Mouse (Mus musculus) embryo, embryonic 10 days (tissue): ENCODE results near the gene Cgref1.

ENCODE experiments used
- DNase-seq: peaks from one replicate; pipeline ENCODE4 v3.0.0-alpha.2; 2015; ENCODE audit warnings: low spot score

The Cgref1 gene

GRCm38 (mm10) chr5:30949654-30950326, 4.4 kb upstream of the Cgref1 start:
- DNase-seq, result peak; percentile 94

GRCm38 (mm10) chr5:30948620-30949019, 3.2 kb upstream of the Cgref1 start:
- DNase-seq, result no peak

- DNase-seq, result no peak
These were observed 1.0 kb downstream of the Cgref1 start for GRCm38 (mm10) chr5:30944344-30944743.

- peak; percentile 33 for DNase-seq
These were observed 2.4 kb downstream of the Cgref1 start for GRCm38 (mm10) chr5:30943004-30943403.

GRCm38 (mm10) chr5:30934725-30935461, 10.5 kb downstream of the Cgref1 start:
- no peak for DNase-seq

- DNase-seq, result no peak
These were observed 11.7 kb downstream of the Cgref1 start for GRCm38 (mm10) chr5:30933705-30934104.

- DNase-seq, result no peak
These were observed 14.0 kb downstream of the Cgref1 start for GRCm38 (mm10) chr5:30931378-30931777.

- no peak for DNase-seq
These were observed 14.5 kb downstream of the Cgref1 start for GRCm38 (mm10) chr5:30930846-30931245.

GRCm38 (mm10) chr5:30930121-30930520, 15.3 kb downstream of the Cgref1 start:
- DNase-seq, result peak; percentile 57

GRCm38 (mm10) chr5:30927945-30928529, 17.4 kb downstream of the Cgref1 start:
- peak; percentile 60 for DNase-seq

GRCm38 (mm10) chr5:30926073-30926472, 19.3 kb downstream of the Cgref1 start:
- DNase-seq, result no peak

- DNase-seq, result no peak
These were observed 20.2 kb downstream of the Cgref1 start for GRCm38 (mm10) chr5:30925217-30925616.

GRCm38 (mm10) chr5:30924614-30925013, 20.8 kb downstream of the Cgref1 start:
- DNase-seq, result no peak

- DNase-seq, result no peak
These were observed 22.3 kb downstream of the Cgref1 start for GRCm38 (mm10) chr5:30923119-30923518.

- no peak for DNase-seq
These were observed 22.8 kb downstream of the Cgref1 start for GRCm38 (mm10) chr5:30922581-30923041.

GRCm38 (mm10) chr5:30921256-30922033, 23.9 kb downstream of the Cgref1 start, which contains the start of gene Khk:
TSS of gene Khk (plus strand) at chr5:30921431.
- DNase-seq, result peak; percentile 91

GRCm38 (mm10) chr5:30920621-30921020, 24.8 kb downstream of the Cgref1 start:
- no peak for DNase-seq

GRCm38 (mm10) chr5:30919831-30920614, 25.4 kb downstream of the Cgref1 start:
- no peak for DNase-seq

- DNase-seq, result no peak
These were observed 26.7 kb downstream of the Cgref1 start for GRCm38 (mm10) chr5:30918691-30919090.

GRCm38 (mm10) chr5:30917891-30918670, 27.3 kb downstream of the Cgref1 start:
- no peak for DNase-seq

GRCm38 (mm10) chr5:30917348-30917747, 28.0 kb downstream of the Cgref1 start:
- no peak for DNase-seq
